Mouse (Mus musculus) CH12.LX (cell line): ENCODE results near the gene D330020A13Rik. TPM values are rescaled to one million over a fixed set of nuclear protein-coding genes. Genes with fewer than 3 reads are reported as not detected.

ENCODE experiments used
- DNase-seq: peaks from one replicate; pipeline ENCODE4 v3.0.0-alpha.2; 2013; ENCODE audit errors: extremely low read depth
- H3K27ac ChIP-seq: 2 replicates; pipeline ENCODE4 v1.5.1; 2012; ENCODE audit warnings: low read depth, mild to moderate bottlenecking, control low read depth, moderate library complexity; ENCODE audit not compliant: insufficient read depth
- H3K27me3 ChIP-seq: replicated peaks from 2 replicates; pipeline ENCODE3; 2012; ENCODE audit warnings: inconsistent platforms
- H3K36me3 ChIP-seq, 2 experiments: replicated peaks in 1 of 2; 2 replicates each; pipeline versions ENCODE3 to v1.6.1; 2012; ENCODE audit warnings: inconsistent platforms in 1 of 2, low read length in 1 of 2, mild to moderate bottlenecking in 1 of 2, mixed read lengths in 1 of 2, moderate library complexity in 1 of 2; ENCODE audit not compliant: control insufficient read depth in 1 of 2, insufficient read depth in 1 of 2
- H3K4me1 ChIP-seq, 2 experiments: 2 replicates each; pipeline ENCODE4 v1.6.1; 2012; ENCODE audit warnings: inconsistent platforms in 1 of 2, moderate library complexity in 1 of 2; ENCODE audit not compliant: insufficient read depth in 2 of 2, control insufficient read depth in 1 of 2
- H3K4me2 ChIP-seq: 2 replicates; pipeline ENCODE4 v1.6.1; 2012; ENCODE audit warnings: low read depth, mild to moderate bottlenecking, control low read depth; ENCODE audit not compliant: poor library complexity, insufficient read depth, severe bottlenecking
- H3K4me3 ChIP-seq, 3 experiments: fragments of 150-350 bp in 1 of 3; sonication (generic) in 1 of 3; replicated peaks in 1 of 3; 2 replicates each; pipeline versions ENCODE3 to v1.5.1; 2011 to 2012; ENCODE audit warnings: low read depth in 2 of 3, low read length in 2 of 3, mild to moderate bottlenecking in 2 of 3, moderate library complexity in 2 of 3, control low read depth in 1 of 3, improper control_type of control experiment in 1 of 3, inconsistent platforms in 1 of 3, mixed read lengths in 1 of 3; ENCODE audit not compliant: poor library complexity in 1 of 3
- H3K79me2 ChIP-seq: replicated peaks from 2 replicates; pipeline ENCODE4 v1.6.1; 2012; ENCODE audit warnings: mild to moderate bottlenecking, moderate library complexity; ENCODE audit not compliant: control insufficient read depth, poor library complexity, insufficient read depth, severe bottlenecking; ENCODE audit errors: extremely low read depth
- H3K9ac ChIP-seq: 2 replicates; pipeline ENCODE4 v1.6.1; 2012; ENCODE audit warnings: low read depth, mild to moderate bottlenecking, control low read depth, moderate library complexity; ENCODE audit not compliant: insufficient read depth
- H3K9me3 ChIP-seq: replicated peaks from 2 replicates; pipeline ENCODE3; 2012; ENCODE audit warnings: low read length, inconsistent platforms, mixed read lengths
- BHLHE40 ChIP-seq: IDR thresholded peaks from 2 replicates; pipeline ENCODE4 v1.6.1; 2011; ENCODE audit warnings: mild to moderate bottlenecking, low read depth, low read length, improper control_type of control experiment
- CHD2 ChIP-seq: IDR thresholded peaks from 2 replicates; pipeline ENCODE4 v1.6.1; 2011; ENCODE audit warnings: low read length, improper control_type of control experiment
- ELF1 ChIP-seq: IDR thresholded peaks from 2 replicates; pipeline ENCODE4 v1.6.1; 2014; ENCODE audit warnings: low read depth, mild to moderate bottlenecking, inconsistent platforms, low read length, improper control_type of control experiment
- EP300 ChIP-seq: IDR thresholded peaks from 2 replicates; pipeline ENCODE4 v1.6.1; 2011; ENCODE audit warnings: low read length, improper control_type of control experiment
- HCFC1 ChIP-seq: IDR thresholded peaks from 2 replicates; pipeline ENCODE4 v1.6.1; 2012; ENCODE audit warnings: low read depth, mild to moderate bottlenecking, inconsistent platforms, low read length, improper control_type of control experiment
- IRF4 ChIP-seq: IDR thresholded peaks from 2 replicates; pipeline ENCODE4 v1.6.1; 2014; ENCODE audit warnings: low read depth, mild to moderate bottlenecking, inconsistent platforms, low read length, improper control_type of control experiment
- KAT2A ChIP-seq: IDR thresholded peaks from 2 replicates; pipeline ENCODE4 v1.6.1; 2012; ENCODE audit warnings: low read length, improper control_type of control experiment, inconsistent platforms; ENCODE audit not compliant: insufficient replicate concordance
- MAFK ChIP-seq: IDR thresholded peaks from 2 replicates; pipeline ENCODE4 v1.6.1; 2011; ENCODE audit warnings: low read length, improper control_type of control experiment; ENCODE audit not compliant: insufficient replicate concordance
- MAX ChIP-seq: IDR thresholded peaks from 2 replicates; pipeline ENCODE4 v1.6.1; 2011; ENCODE audit warnings: low read length, improper control_type of control experiment
- MAZ ChIP-seq: IDR thresholded peaks from 2 replicates; pipeline ENCODE4 v1.6.1; 2012; ENCODE audit warnings: low read depth, mild to moderate bottlenecking, inconsistent platforms, low read length, improper control_type of control experiment, moderate library complexity
- MEF2A ChIP-seq: IDR thresholded peaks from 2 replicates; pipeline ENCODE4 v1.6.1; 2014; ENCODE audit warnings: low read depth, mild to moderate bottlenecking, inconsistent platforms, low read length, improper control_type of control experiment, borderline replicate concordance
- MYC ChIP-seq: IDR thresholded peaks from 2 replicates; pipeline ENCODE4 v1.6.1; 2011; ENCODE audit warnings: low read depth, mild to moderate bottlenecking, improper control_type of control experiment, low read length
- NELFE ChIP-seq: IDR thresholded peaks from 2 replicates; pipeline ENCODE4 v1.6.1; 2011; ENCODE audit warnings: low read depth, low read length, improper control_type of control experiment
- POLR2A ChIP-seq: IDR thresholded peaks from 2 replicates; pipeline ENCODE4 v1.6.1; 2011; ENCODE audit warnings: low read depth, mild to moderate bottlenecking, improper control_type of control experiment, low read length
- POLR2AphosphoS2 ChIP-seq: IDR thresholded peaks from 2 replicates; pipeline ENCODE4 v1.6.1; 2011; ENCODE audit warnings: low read depth, low read length, improper control_type of control experiment
- SIN3A ChIP-seq: IDR thresholded peaks from 2 replicates; pipeline ENCODE4 v1.6.1; 2012; ENCODE audit warnings: low read length, improper control_type of control experiment, inconsistent platforms
- SMC3 ChIP-seq: IDR thresholded peaks from 2 replicates; pipeline ENCODE4 v1.6.1; 2011; ENCODE audit warnings: low read depth, low read length, improper control_type of control experiment
- TBP ChIP-seq: conservative IDR thresholded peaks from 2 replicates; pipeline ENCODE4 v1.6.1; 2011; ENCODE audit warnings: low read depth, low read length, improper control_type of control experiment
- TCF12 ChIP-seq: IDR thresholded peaks from 2 replicates; pipeline ENCODE4 v1.6.1; 2014; ENCODE audit warnings: low read depth, mild to moderate bottlenecking, inconsistent platforms, low read length, improper control_type of control experiment
- UBTF ChIP-seq: IDR thresholded peaks from 2 replicates; pipeline ENCODE4 v1.6.1; 2012; ENCODE audit warnings: low read depth, mild to moderate bottlenecking, inconsistent platforms, low read length, improper control_type of control experiment, moderate library complexity
- USF1 ChIP-seq: IDR thresholded peaks from 2 replicates; pipeline ENCODE4 v1.6.1; 2014; ENCODE audit warnings: low read depth, mild to moderate bottlenecking, inconsistent platforms, low read length, improper control_type of control experiment
- USF2 ChIP-seq: conservative IDR thresholded peaks from 2 replicates; pipeline ENCODE4 v1.6.1; 2011; ENCODE audit warnings: low read depth, low read length, improper control_type of control experiment
- ZKSCAN1 ChIP-seq: IDR thresholded peaks from 2 replicates; pipeline ENCODE4 v1.6.1; 2012; ENCODE audit warnings: low read depth, inconsistent platforms, low read length, improper control_type of control experiment, borderline replicate concordance
- ZNF384 ChIP-seq: IDR thresholded peaks from 2 replicates; pipeline ENCODE4 v1.6.1; 2012; ENCODE audit warnings: low read depth, low read length, improper control_type of control experiment, inconsistent platforms
- dilution Hi-C: fragments of 300-500 bp; cut with MboI; formaldehyde crosslinking; loops from 2 replicates; pipeline ENCODE4 v1.14.3; 2020; ENCODE audit warnings: low sequenced_read_pairs; ENCODE audit not compliant: extremely low pct_unique_long_range_greater_than_20kb, extremely low pct_ligation_motif_present
- in situ Hi-C: fragments of 300-500 bp; cut with MboI; formaldehyde crosslinking; loops from 3 replicates; pipeline ENCODE4 v1.14.3; 2019; ENCODE audit warnings: low sequenced_read_pairs, low pct_ligation_motif_present, low pct_unique_long_range_greater_than_20kb, mixed read lengths
- polyA plus RNA-seq: library from polyadenylated mRNA; unstranded; fragments of >175 nt; gene quantifications from 2 replicates; pipeline ENCODE4 v1.2.1, GENCODE M21; 2012; ENCODE audit warnings: low read depth; ENCODE audit not compliant: insufficient read length
- total RNA-seq, 2 experiments: library from RNA; depleted of rRNA; stranded (reverse); fragments of 300-350 nt in 1 of 2; fragments of >200 nt in 1 of 2; gene quantifications; 2 replicates each; pipeline ENCODE4 v1.2.3; 2012 to 2014

The D330020A13Rik gene
- total and polyA plus RNA-seq, 3 experiments: not detected

- Histone ChIP-seq H3K36me3 (no peaks in the 10 kb centered on the region), H3K9ac (no peak overlapping the region), H3K4me3 (no peak overlapping the region), H3K4me1 (peaks cover 11 to 20% of the 10 kb centered on the region in 2 experiments; a peak in 3 of 4 replicates), H3K27me3 (peaks cover 1% of the 10 kb centered on the region), H3K9me3 (no peaks in the 10 kb centered on the region), H3K4me2 (no peak overlapping the region)
- TF ChIP-seq ZKSCAN1: no peak
- no peak for TF ChIP-seq UBTF
- TF ChIP-seq MAX: no peak
- TF ChIP-seq SMC3: no peak
- no peak for TF ChIP-seq ELF1
- TF ChIP-seq ZNF384: no peak
- no peak for TF ChIP-seq POLR2AphosphoS2
- TF ChIP-seq HCFC1: no peak
- no peak for TF ChIP-seq IRF4
- TF ChIP-seq NELFE: no peak
- no peak for TF ChIP-seq TBP
- TF ChIP-seq MAZ: no peak
- TF ChIP-seq MYC: no peak
- no peak for TF ChIP-seq TCF12
- TF ChIP-seq KAT2A: no peak
- TF ChIP-seq SIN3A: no peak
- no peak for TF ChIP-seq USF1
- no peak for TF ChIP-seq EP300
- TF ChIP-seq, all 38 proteins: peak for 0
- dilution Hi-C loops (no loop called here), in situ Hi-C loops (no loop called here)
- DNase-seq: no peak
- Histone ChIP-seq H3K27ac (no peak overlapping the region), H3K79me2 (no peaks in the 10 kb centered on the region)
Measured at GRCm38 (mm10) chr6:120255701-120256100, 38.5 kb upstream of the D330020A13Rik start.

- H3K9me3 ChIP-seq: no peaks in the 10 kb centered on the region
- dilution Hi-C loops: no loop called here
- in situ Hi-C loops: no loop called here
Measured at GRCm38 (mm10) chr6:120256431-120256935, 37.7 kb upstream of the D330020A13Rik start.

More at GRCm38 (mm10) chr6:120256431-120256935, 37.7 kb upstream of the D330020A13Rik start:
- Histone ChIP-seq H3K79me2 (no peaks in the 10 kb centered on the region), H3K27ac (no peak overlapping the region), H3K9ac (no peak overlapping the region), H3K4me2 (no peak overlapping the region), H3K27me3 (peaks cover 1% of the 10 kb centered on the region), H3K4me3 (no peak overlapping the region)
- TF ChIP-seq POLR2A: no peak
- no peak for TF ChIP-seq MEF2A
- TF ChIP-seq BHLHE40: no peak
- no peak for TF ChIP-seq MAFK
- no peak for TF ChIP-seq IRF4
- no peak for TF ChIP-seq USF1
- no peak for TF ChIP-seq CHD2
- TF ChIP-seq MAX: no peak
- TF ChIP-seq USF2: no peak
- TF ChIP-seq POLR2AphosphoS2: no peak
- no peak for TF ChIP-seq SIN3A
- no peak for TF ChIP-seq ZNF384
- TF ChIP-seq, all 38 proteins: peak for 0
- DNase-seq: no peak
- Histone ChIP-seq H3K4me1 (peaks cover 8 to 16% of the 10 kb centered on the region in 2 experiments; a peak in 3 of 4 replicates), H3K36me3 (no peaks in the 10 kb centered on the region)
